Mouse (Mus musculus): Measurements from ENCODE around the gene Cd247. TPM values are rescaled to one million over a fixed set of nuclear protein-coding genes. Genes with fewer than 3 reads are reported as not detected.

The Cd247 gene
- polyA plus RNA-seq, 1 experiment = not detected

- H3K27me3 ChIP-seq (ENCODE audit: control insufficient read depth, insufficient read depth, insufficient read length) = no peaks in the 10 kb centered on the region
- H3K4me3 ChIP-seq = no peak overlapping the region
- TF ChIP-seq USF1 (IDR thresholded peaks at IDR 0.05; ENCODE audit: low read depth) = peak; percentile 36
- TF ChIP-seq REST (IDR thresholded peaks at IDR 0.05; ENCODE audit: insufficient read depth, insufficient read length) = no peak
- no peak for TF ChIP-seq MYOD1 (IDR thresholded peaks at IDR 0.05; ENCODE audit: control insufficient read depth in 1 of 3, insufficient read length in 2 of 3, low read depth in 2 of 3)
- no peak for TF ChIP-seq POLR2A (IDR thresholded peaks at IDR 0.05; ENCODE audit: insufficient read length, low read depth)
- TF ChIP-seq MAX (IDR thresholded peaks at IDR 0.05; ENCODE audit: low read depth) = no peak
- TF ChIP-seq TCF3 (IDR thresholded peaks at IDR 0.05; ENCODE audit: insufficient read length, low read depth) = no peak
- no peaks in the 10 kb centered on the region for H3K36me3 ChIP-seq (ENCODE audit: control insufficient read depth, insufficient read depth)
- no peak overlapping the region for H3ac ChIP-seq (ENCODE audit: control insufficient read depth, insufficient read length)
- H3K4me2 ChIP-seq (ENCODE audit: low read depth) = no peak overlapping the region
- no peaks in the 10 kb centered on the region for H3K79me2 ChIP-seq (ENCODE audit: control insufficient read depth, insufficient read depth)
Observed at GRCm38 (mm10) chr1:165829890-165830289, 41.4 kb downstream of the Cd247 start.

DNA sequence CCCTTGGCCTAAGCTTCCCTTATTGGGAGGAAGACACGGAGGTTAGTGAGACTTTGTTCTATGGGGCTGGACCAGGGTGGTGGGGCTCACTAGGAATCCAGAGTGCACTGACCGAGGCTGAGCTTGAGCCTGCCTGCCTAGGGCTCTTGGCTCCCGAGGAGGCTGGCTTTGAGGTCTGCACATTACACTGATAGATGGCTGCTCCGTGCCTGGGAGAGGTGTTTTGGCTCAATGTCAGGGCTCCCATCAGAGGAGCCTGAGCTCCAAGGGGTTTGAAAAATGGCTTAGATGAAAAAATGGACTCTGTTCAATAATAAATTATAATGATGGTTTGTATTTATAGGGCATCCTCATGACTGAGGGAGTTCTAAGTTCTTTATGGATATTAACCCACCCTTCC, 44.8 kb downstream of the Cd247 start:
- no peaks in the 10 kb centered on the region for H3K27me3 ChIP-seq (ENCODE audit: control insufficient read depth, insufficient read depth, insufficient read length)
- H3K4me2 ChIP-seq (ENCODE audit: low read depth) = no peak overlapping the region
- H3K36me3 ChIP-seq (ENCODE audit: control insufficient read depth, insufficient read depth) = no peaks in the 10 kb centered on the region
- TF ChIP-seq REST (IDR thresholded peaks at IDR 0.05; ENCODE audit: insufficient read depth, insufficient read length) = no peak
- TF ChIP-seq E2F4 (IDR thresholded peaks at IDR 0.05; ENCODE audit: insufficient read depth) = no peak
- TF ChIP-seq SRF (IDR thresholded peaks at IDR 0.05; ENCODE audit: control insufficient read depth, insufficient read length, low read depth) = no peak
- TF ChIP-seq POLR2A (IDR thresholded peaks at IDR 0.05; ENCODE audit: insufficient read length, low read depth) = no peak
- TF ChIP-seq USF1 (IDR thresholded peaks at IDR 0.05; ENCODE audit: low read depth) = no peak
- TF ChIP-seq MYOD1 (IDR thresholded peaks at IDR 0.05; ENCODE audit: control insufficient read depth in 1 of 3, insufficient read length in 2 of 3, low read depth in 2 of 3) = no peak
- no peak for TF ChIP-seq MAX (IDR thresholded peaks at IDR 0.05; ENCODE audit: low read depth)
- no peak for TF ChIP-seq POLR2AphosphoS2 (IDR thresholded peaks at IDR 0.05; ENCODE audit: insufficient read length, low read depth)
- no peak for TF ChIP-seq TCF12 (IDR thresholded peaks at IDR 0.05; ENCODE audit: insufficient read depth, poor library complexity, severe bottlenecking)
- no peak for TF ChIP-seq CEBPB (IDR thresholded peaks at IDR 0.05; ENCODE audit: insufficient read depth, poor library complexity, severe bottlenecking)
- no peak for TF ChIP-seq TCF3 (IDR thresholded peaks at IDR 0.05; ENCODE audit: insufficient read length, low read depth)
- no peak for TF ChIP-seq MYOG (IDR thresholded peaks at IDR 0.05; ENCODE audit: control insufficient read depth in 1 of 3, insufficient read depth in 1 of 3, insufficient read length in 2 of 3, low read depth in 2 of 3)
- no peaks in the 10 kb centered on the region for H3K79me2 ChIP-seq (ENCODE audit: control insufficient read depth, insufficient read depth)
- H3ac ChIP-seq (ENCODE audit: control insufficient read depth, insufficient read length) = no peak overlapping the region
- no peak overlapping the region for H3K4me3 ChIP-seq

DNA sequence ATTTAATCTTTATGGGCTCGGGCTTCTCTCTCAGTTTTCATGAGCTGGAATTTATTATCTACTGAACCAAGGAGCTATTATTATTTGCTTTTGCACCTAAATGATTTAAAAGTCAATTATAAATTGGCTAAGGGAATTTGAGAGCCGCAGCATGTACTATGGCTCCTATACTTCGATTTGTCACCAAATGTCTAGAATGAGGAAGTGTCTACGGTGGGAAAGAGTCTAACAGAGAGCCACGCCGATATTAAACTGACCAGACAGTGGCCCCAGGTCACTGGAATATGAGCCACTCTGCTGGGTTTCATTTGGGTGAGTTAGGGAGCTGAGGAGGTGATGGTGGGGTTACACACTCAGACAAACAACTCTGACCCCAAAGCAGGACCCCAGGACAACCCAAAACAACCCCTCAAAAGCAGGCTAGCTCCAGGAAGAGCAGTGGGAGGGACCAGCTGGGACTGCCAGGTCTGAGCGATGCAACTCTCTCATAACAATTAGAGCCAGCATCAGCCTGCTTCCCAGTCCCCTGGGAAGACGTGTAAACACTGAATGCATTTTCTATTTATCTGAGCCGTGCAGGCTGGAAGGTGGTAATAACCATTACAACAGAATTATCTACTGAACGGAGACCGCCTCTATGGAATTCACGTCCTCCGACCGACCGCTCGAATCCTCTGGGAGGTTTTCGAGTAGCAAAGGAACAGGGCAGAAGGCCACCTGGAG, 45.6 kb downstream of the Cd247 start:
- Histone ChIP-seq H3K36me3 (ENCODE audit: control insufficient read depth, insufficient read depth) (no peaks in the 10 kb centered on the region), H3K4me3 (no peak overlapping the region), H3K27me3 (ENCODE audit: control insufficient read depth, insufficient read depth, insufficient read length) (no peaks in the 10 kb centered on the region), H3K4me2 (ENCODE audit: low read depth) (peak overlapping the region; percentile 48), H3ac (ENCODE audit: control insufficient read depth, insufficient read length) (no peak overlapping the region), H3K79me2 (ENCODE audit: control insufficient read depth, insufficient read depth) (no peaks in the 10 kb centered on the region)
- TF ChIP-seq TCF12 (IDR thresholded peaks at IDR 0.05; ENCODE audit: insufficient read depth, poor library complexity, severe bottlenecking) (no peak), MYOG (IDR thresholded peaks at IDR 0.05; ENCODE audit: control insufficient read depth in 1 of 3, insufficient read depth in 1 of 3, insufficient read length in 2 of 3, low read depth in 2 of 3) (no peak), E2F4 (IDR thresholded peaks at IDR 0.05; ENCODE audit: insufficient read depth) (no peak), CEBPB (IDR thresholded peaks at IDR 0.05; ENCODE audit: insufficient read depth, poor library complexity, severe bottlenecking) (no peak), REST (IDR thresholded peaks at IDR 0.05; ENCODE audit: insufficient read depth, insufficient read length) (no peak)

- Histone ChIP-seq H3K27me3 (ENCODE audit: control insufficient read depth, insufficient read depth, insufficient read length) (no peaks in the 10 kb centered on the region), H3ac (ENCODE audit: control insufficient read depth, insufficient read length) (no peak overlapping the region), H3K4me2 (ENCODE audit: low read depth) (peak overlapping the region; percentile 48), H3K36me3 (ENCODE audit: control insufficient read depth, insufficient read depth) (no peaks in the 10 kb centered on the region), H3K79me2 (ENCODE audit: control insufficient read depth, insufficient read depth) (no peaks in the 10 kb centered on the region), H3K4me3 (no peak overlapping the region)
- no peak for TF ChIP-seq USF1 (IDR thresholded peaks at IDR 0.05; ENCODE audit: low read depth)
- TF ChIP-seq MYOG (IDR thresholded peaks at IDR 0.05; ENCODE audit: control insufficient read depth in 1 of 3, insufficient read depth in 1 of 3, insufficient read length in 2 of 3, low read depth in 2 of 3) = no peak
- TF ChIP-seq MYOD1 (IDR thresholded peaks at IDR 0.05; ENCODE audit: control insufficient read depth in 1 of 3, insufficient read length in 2 of 3, low read depth in 2 of 3) = no peak
- no peak for TF ChIP-seq TCF12 (IDR thresholded peaks at IDR 0.05; ENCODE audit: insufficient read depth, poor library complexity, severe bottlenecking)
- no peak for TF ChIP-seq TCF3 (IDR thresholded peaks at IDR 0.05; ENCODE audit: insufficient read length, low read depth)
- TF ChIP-seq E2F4 (IDR thresholded peaks at IDR 0.05; ENCODE audit: insufficient read depth) = no peak
- no peak for TF ChIP-seq SRF (IDR thresholded peaks at IDR 0.05; ENCODE audit: control insufficient read depth, insufficient read length, low read depth)
- TF ChIP-seq CEBPB (IDR thresholded peaks at IDR 0.05; ENCODE audit: insufficient read depth, poor library complexity, severe bottlenecking) = no peak
- no peak for TF ChIP-seq POLR2AphosphoS2 (IDR thresholded peaks at IDR 0.05; ENCODE audit: insufficient read length, low read depth)
- TF ChIP-seq REST (IDR thresholded peaks at IDR 0.05; ENCODE audit: insufficient read depth, insufficient read length) = no peak
- no peak for TF ChIP-seq POLR2A (IDR thresholded peaks at IDR 0.05; ENCODE audit: insufficient read length, low read depth)
- TF ChIP-seq MAX (IDR thresholded peaks at IDR 0.05; ENCODE audit: low read depth) = no peak
Observed at GRCm38 (mm10) chr1:165834633-165834975, 46.1 kb downstream of the Cd247 start.

- TF ChIP-seq CEBPB (IDR thresholded peaks at IDR 0.05; ENCODE audit: insufficient read depth, poor library complexity, severe bottlenecking) (no peak), TCF3 (IDR thresholded peaks at IDR 0.05; ENCODE audit: insufficient read length, low read depth) (no peak), POLR2A (IDR thresholded peaks at IDR 0.05; ENCODE audit: insufficient read length, low read depth) (no peak), MYOD1 (IDR thresholded peaks at IDR 0.05; ENCODE audit: control insufficient read depth in 1 of 3, insufficient read length in 2 of 3, low read depth in 2 of 3) (peak in 1 of 3 experiments; percentile 20), MYOG (IDR thresholded peaks at IDR 0.05; ENCODE audit: control insufficient read depth in 1 of 3, insufficient read depth in 1 of 3, insufficient read length in 2 of 3, low read depth in 2 of 3) (peak in 1 of 3 experiments; percentile 49), USF1 (IDR thresholded peaks at IDR 0.05; ENCODE audit: low read depth) (no peak), TCF12 (IDR thresholded peaks at IDR 0.05; ENCODE audit: insufficient read depth, poor library complexity, severe bottlenecking) (no peak), REST (IDR thresholded peaks at IDR 0.05; ENCODE audit: insufficient read depth, insufficient read length) (no peak)
- H3K4me2 ChIP-seq (ENCODE audit: low read depth) = peak overlapping the region; percentile 19
Observed at GRCm38 (mm10) chr1:165836461-165836860, 48.0 kb downstream of the Cd247 start.

More at GRCm38 (mm10) chr1:165836461-165836860, 48.0 kb downstream of the Cd247 start:
- Histone ChIP-seq H3K4me3 (no peak overlapping the region), H3K27me3 (ENCODE audit: control insufficient read depth, insufficient read depth, insufficient read length) (no peaks in the 10 kb centered on the region), H3K79me2 (ENCODE audit: control insufficient read depth, insufficient read depth) (no peaks in the 10 kb centered on the region), H3ac (ENCODE audit: control insufficient read depth, insufficient read length) (no peak overlapping the region), H3K36me3 (ENCODE audit: control insufficient read depth, insufficient read depth) (no peaks in the 10 kb centered on the region)
